Mouse (Mus musculus): ENCODE measurements around the gene Nlgn3. TPM values are rescaled to one million over a fixed set of nuclear protein-coding genes. Genes with fewer than 3 reads are reported as not detected.

The Nlgn3 gene
- polyA plus RNA-seq, 1 experiment, result 0.22 TPM

- H3K36me3 ChIP-seq (ENCODE audit: control insufficient read depth, insufficient read depth, low read length), result no peaks in the 10 kb centered on the region
- no peaks in the 10 kb centered on the region for H3K27me3 ChIP-seq (ENCODE audit: control insufficient read depth, insufficient read depth, low read length)
- H3K27ac ChIP-seq (ENCODE audit: control insufficient read depth, insufficient read depth, low read depth, low read length), result no peak overlapping the region
- no peak overlapping the region for H3K4me3 ChIP-seq (ENCODE audit: control insufficient read depth, low read depth, low read length)
- TF ChIP-seq CTCF (IDR thresholded peaks at IDR 0.05; ENCODE audit: control insufficient read depth, insufficient read depth, insufficient replicate concordance, low read depth, low read length) (no peak), POLR2A (IDR thresholded peaks at IDR 0.05; ENCODE audit: control insufficient read depth, low read depth, low read length) (no peak)
- no peaks in the 10 kb centered on the region for H3K4me1 ChIP-seq (ENCODE audit: control insufficient read depth, insufficient read depth, low read length)
Observed at GRCm38 (mm10) chrX:101369001-101369400, 70.0 kb downstream of the Nlgn3 start.

GRCm38 (mm10) chrX:101370573-101370972 is 71.6 kb downstream of the Nlgn3 start:
- Histone ChIP-seq H3K36me3 (ENCODE audit: control insufficient read depth, insufficient read depth, low read length) (no peaks in the 10 kb centered on the region), H3K27me3 (ENCODE audit: control insufficient read depth, insufficient read depth, low read length) (no peaks in the 10 kb centered on the region), H3K4me3 (ENCODE audit: control insufficient read depth, low read depth, low read length) (no peak overlapping the region), H3K4me1 (ENCODE audit: control insufficient read depth, insufficient read depth, low read length) (no peaks in the 10 kb centered on the region), H3K27ac (ENCODE audit: control insufficient read depth, insufficient read depth, low read depth, low read length) (no peak overlapping the region)
- TF ChIP-seq CTCF (IDR thresholded peaks at IDR 0.05; ENCODE audit: control insufficient read depth, insufficient read depth, insufficient replicate concordance, low read depth, low read length) (no peak), POLR2A (IDR thresholded peaks at IDR 0.05; ENCODE audit: control insufficient read depth, low read depth, low read length) (no peak)

DNA sequence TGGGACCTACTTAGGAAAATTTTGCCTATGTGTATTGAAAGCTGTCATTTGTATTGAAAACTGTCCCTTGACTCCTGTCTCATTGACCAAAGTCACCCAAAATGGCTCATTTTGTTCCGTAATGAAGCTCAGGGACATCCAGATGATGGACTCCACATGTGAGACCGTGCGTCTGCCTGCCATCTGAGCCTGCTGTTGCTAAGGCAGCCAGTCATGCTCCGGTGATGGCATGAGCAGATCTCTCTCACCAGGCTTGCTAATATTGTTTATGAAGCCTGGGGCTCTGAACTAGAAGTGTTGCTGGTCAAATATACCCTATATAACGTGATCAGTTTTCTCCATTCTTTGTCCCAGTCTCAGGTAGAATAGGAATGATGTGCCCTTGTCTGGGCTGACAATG is 74.0 kb downstream of the Nlgn3 start:
- Histone ChIP-seq H3K27me3 (ENCODE audit: control insufficient read depth, insufficient read depth, low read length) (no peaks in the 10 kb centered on the region), H3K36me3 (ENCODE audit: control insufficient read depth, insufficient read depth, low read length) (no peaks in the 10 kb centered on the region), H3K27ac (ENCODE audit: control insufficient read depth, insufficient read depth, low read depth, low read length) (no peak overlapping the region), H3K4me3 (ENCODE audit: control insufficient read depth, low read depth, low read length) (no peak overlapping the region), H3K4me1 (ENCODE audit: control insufficient read depth, insufficient read depth, low read length) (no peaks in the 10 kb centered on the region)
- TF ChIP-seq POLR2A (IDR thresholded peaks at IDR 0.05; ENCODE audit: control insufficient read depth, low read depth, low read length), result no peak
- TF ChIP-seq CTCF (IDR thresholded peaks at IDR 0.05; ENCODE audit: control insufficient read depth, insufficient read depth, insufficient replicate concordance, low read depth, low read length), result no peak

Other genes with a start within 250 kb of the Nlgn3 start
- gene Tex11, start 239.5 kb upstream of the Nlgn3 start, polyA plus RNA-seq (2012; rRNA removed), result 1.4 and 2.0 TPM in 2 replicates
- gene Slc7a3, start 213.1 kb upstream of the Nlgn3 start, polyA plus RNA-seq (2012; rRNA removed), result 0.95 and 1.6 TPM in 2 replicates
- 3.7 and 4.7 TPM in 2 replicates for gene Snx12, start 76.6 kb upstream of the Nlgn3 start, polyA plus RNA-seq (2012; rRNA removed)
- 7.0 and 7.3 TPM in 2 replicates for gene Foxo4, start 44.6 kb upstream of the Nlgn3 start, polyA plus RNA-seq (2012; rRNA removed)
- gene Gm614, start 35.2 kb upstream of the Nlgn3 start, polyA plus RNA-seq (2012; rRNA removed), result 45.9 and 68.4 TPM in 2 replicates
- 0.44 and 0.69 TPM in 2 replicates for gene Il2rg, start 30.9 kb upstream of the Nlgn3 start, polyA plus RNA-seq (2012; rRNA removed)
- not detected in 2 replicates for gene Gm20489, start 30.1 kb upstream of the Nlgn3 start, polyA plus RNA-seq (2012; rRNA removed)
- 40.2 and 47.1 TPM in 2 replicates for gene Med12, start 25.1 kb upstream of the Nlgn3 start, polyA plus RNA-seq (2012; rRNA removed)
- gene Gjb1, start 77.2 kb downstream of the Nlgn3 start, polyA plus RNA-seq (2012; rRNA removed), result 0.69 TPM in 1 of 2 replicates, not detected in the other
- gene Zmym3, start 121.7 kb downstream of the Nlgn3 start, polyA plus RNA-seq (2012; rRNA removed), result 38.6 and 43.4 TPM in 2 replicates
- gene Nono, start 130.2 kb downstream of the Nlgn3 start, polyA plus RNA-seq (2012; rRNA removed), result 16.1 and 16.3 TPM in 2 replicates
- 0.11 TPM in 1 of 2 replicates, not detected in the other for gene Itgb1bp2, start 149.9 kb downstream of the Nlgn3 start, polyA plus RNA-seq (2012; rRNA removed)
- gene Taf1, start 233.6 kb downstream of the Nlgn3 start, polyA plus RNA-seq (2012; rRNA removed), result 2.4 and 2.7 TPM in 2 replicates